Mouse (Mus musculus) right cerebral cortex, postnatal 36 days (tissue): Measurements from ENCODE around the gene Ccdc88a.
A peak's percentile ranks its signal among the peaks of the same experiment; 100 is the strongest.
"Not testable (repeated sequence)": the region's sequence is repeated elsewhere in the genome, so short reads cannot be mapped to it uniquely, and the experiment has no call there.

ENCODE experiments used
- DNase-seq, 2 experiments: peaks; one replicate each; pipeline ENCODE4 v3.0.0; 2022; ENCODE audit warnings: low spot score in 2 of 2, mixed read lengths in 1 of 2

The Ccdc88a gene

GRCm38 (mm10) chr11:29448741-29449140 is 75.3 kb downstream of the Ccdc88a start:
- no peak for DNase-seq

GRCm38 (mm10) chr11:29474676-29475075 is 101.2 kb downstream of the Ccdc88a start:
- DNase-seq, result no peak

GRCm38 (mm10) chr11:29493135-29493534 is 119.7 kb downstream of the Ccdc88a start:
- DNase-seq, result no peak

- no peak for DNase-seq
These were observed 123.5 kb downstream of the Ccdc88a start for GRCm38 (mm10) chr11:29496962-29497361.

- no peak for DNase-seq
These were observed 130.8 kb downstream of the Ccdc88a start for GRCm38 (mm10) chr11:29503948-29504893.

GRCm38 (mm10) chr11:29504899-29505625 is 131.6 kb downstream of the Ccdc88a start:
- DNase-seq, result no peak

GRCm38 (mm10) chr11:29509421-29509820 is 136.0 kb downstream of the Ccdc88a start:
- DNase-seq, result no peak

GRCm38 (mm10) chr11:29512818-29513535 is 139.5 kb downstream of the Ccdc88a start:
- DNase-seq, result no peak

- DNase-seq, result no peak
These were observed 140.8 kb downstream of the Ccdc88a start for GRCm38 (mm10) chr11:29514325-29514681.

- DNase-seq, result peak; percentile 25 to 58
These were observed 141.4 kb downstream of the Ccdc88a start, which contains the start of gene Prorsd1 for GRCm38 (mm10) chr11:29514682-29515412. Gene Prorsd1, minus strand, starts transcription at chr11:29515033.

- DNase-seq, result peak; percentile 67 to 71
These were observed 152.7 kb downstream of the Ccdc88a start, which contains the start of gene Mtif2 for GRCm38 (mm10) chr11:29525988-29526794. Gene Mtif2, plus strand, starts transcription at chr11:29526408.

- no peak for DNase-seq
These were observed 164.7 kb downstream of the Ccdc88a start for GRCm38 (mm10) chr11:29538201-29538600.

- no peak for DNase-seq
These were observed 170.9 kb downstream of the Ccdc88a start for GRCm38 (mm10) chr11:29544225-29544945.

- not testable (repeated sequence) for DNase-seq
These were observed 171.8 kb downstream of the Ccdc88a start for GRCm38 (mm10) chr11:29545150-29545752.

GRCm38 (mm10) chr11:29546297-29546696 is 172.8 kb downstream of the Ccdc88a start:
- not testable (repeated sequence) for DNase-seq

GRCm38 (mm10) chr11:29546762-29547161 is 173.3 kb downstream of the Ccdc88a start:
- no peak for DNase-seq

GRCm38 (mm10) chr11:29547249-29547751 is 173.8 kb downstream of the Ccdc88a start:
- no peak for DNase-seq

GRCm38 (mm10) chr11:29547752-29548503 is 174.5 kb downstream of the Ccdc88a start, which contains the start of the genes Clhc1 and Rps27a:
Gene Clhc1, plus strand, starts transcription at chr11:29547950.
Gene Rps27a, minus strand, starts transcription at chr11:29548109.
- peak; percentile 87 to 89 for DNase-seq
